Mouse (Mus musculus): ENCODE measurements around the gene Sohlh1. TPM values are rescaled to one million over a fixed set of nuclear protein-coding genes. Genes with fewer than 3 reads are reported as not detected.

Gene Sohlh1
- polyA plus RNA-seq, 1 experiment from 2014 or later, result not detected

GRCm38 (mm10) chr2:25877250-25877735 lies 30.2 kb upstream of the Sohlh1 start:
- Histone ChIP-seq H3K27me3 (ENCODE audit: control insufficient read depth, insufficient read depth, low read depth, low read length) (no peaks in the 10 kb centered on the region), H3K9ac (ENCODE audit: low read depth, low read length) (peak overlapping the region; percentile 86), H3K4me3 (ENCODE audit: low read depth, low read length) (peak overlapping the region; percentile 72), H3K9me3 (replicated peaks; ENCODE audit: control insufficient read depth, low read length, poor library complexity, severe bottlenecking) (no peaks in the 10 kb centered on the region), H3K27ac (ENCODE audit: low read length) (no peak overlapping the region; the same call in 1 of the 2 replicates), H3K4me2 (ENCODE audit: low read length) (peak overlapping the region; percentile 80), H3K36me3 (ENCODE audit: control insufficient read depth, insufficient read depth, low read length) (no peaks in the 10 kb centered on the region), H3K4me1 (ENCODE audit: control insufficient read depth, insufficient read depth, low read length) (no peaks in the 10 kb centered on the region)
- no peak for ATAC-seq
- WGBS, result 28% methylated on average over 7 of the region's 7 CpGs

GRCm38 (mm10) chr2:25866656-25867055 lies 19.6 kb upstream of the Sohlh1 start:
- H3K27ac ChIP-seq (ENCODE audit: low read length), result no peak overlapping the region
- no peaks in the 10 kb centered on the region for H3K9me3 ChIP-seq (replicated peaks; ENCODE audit: control insufficient read depth, low read length, poor library complexity, severe bottlenecking)
- peaks cover 10% of the 10 kb centered on the region for H3K27me3 ChIP-seq (ENCODE audit: control insufficient read depth, insufficient read depth, low read depth, low read length)
- 67% methylated on average over 5 of the region's 5 CpGs for WGBS
- no peak overlapping the region for H3K4me3 ChIP-seq (ENCODE audit: low read depth, low read length)
- no peak overlapping the region for H3K9ac ChIP-seq (ENCODE audit: low read depth, low read length)
- H3K36me3 ChIP-seq (ENCODE audit: control insufficient read depth, insufficient read depth, low read length), result no peaks in the 10 kb centered on the region
- peaks cover 10% of the 10 kb centered on the region; the same call in 1 of the 2 replicates for H3K4me1 ChIP-seq (ENCODE audit: control insufficient read depth, insufficient read depth, low read length)
- H3K4me2 ChIP-seq (ENCODE audit: low read length), result no peak overlapping the region
- no peak for ATAC-seq

- no peak overlapping the region for H3K4me2 ChIP-seq (ENCODE audit: low read length)
Observed at GRCm38 (mm10) chr2:25865412-25865811, 18.4 kb upstream of the Sohlh1 start.

GRCm38 (mm10) chr2:25864230-25864629 lies 17.2 kb upstream of the Sohlh1 start:
- Histone ChIP-seq H3K4me3 (ENCODE audit: low read depth, low read length) (peak overlapping the region; percentile 64), H3K27me3 (ENCODE audit: control insufficient read depth, insufficient read depth, low read depth, low read length) (peaks cover 10% of the 10 kb centered on the region), H3K4me1 (ENCODE audit: control insufficient read depth, insufficient read depth, low read length) (peaks cover 10% of the 10 kb centered on the region; the same call in 1 of the 2 replicates), H3K36me3 (ENCODE audit: control insufficient read depth, insufficient read depth, low read length) (no peaks in the 10 kb centered on the region), H3K9ac (ENCODE audit: low read depth, low read length) (peak overlapping the region; percentile 74; the same call in 1 of the 2 replicates), H3K4me2 (ENCODE audit: low read length) (peak overlapping the region; percentile 99), H3K27ac (ENCODE audit: low read length) (no peak overlapping the region), H3K9me3 (replicated peaks; ENCODE audit: control insufficient read depth, low read length, poor library complexity, severe bottlenecking) (no peaks in the 10 kb centered on the region)
- no peak for ATAC-seq
- 4% methylated on average over 18 of the region's 18 CpGs for WGBS

More at GRCm38 (mm10) chr2:25865412-25865811, 18.4 kb upstream of the Sohlh1 start:
- Histone ChIP-seq H3K4me1 (ENCODE audit: control insufficient read depth, insufficient read depth, low read length) (peaks cover 10% of the 10 kb centered on the region; the same call in 1 of the 2 replicates), H3K4me3 (ENCODE audit: low read depth, low read length) (no peak overlapping the region), H3K9me3 (replicated peaks; ENCODE audit: control insufficient read depth, low read length, poor library complexity, severe bottlenecking) (no peaks in the 10 kb centered on the region), H3K27ac (ENCODE audit: low read length) (no peak overlapping the region), H3K27me3 (ENCODE audit: control insufficient read depth, insufficient read depth, low read depth, low read length) (peaks cover 10% of the 10 kb centered on the region), H3K36me3 (ENCODE audit: control insufficient read depth, insufficient read depth, low read length) (no peaks in the 10 kb centered on the region), H3K9ac (ENCODE audit: low read depth, low read length) (no peak overlapping the region)
- peak; percentile 29; the same call in 1 of the 2 replicates for ATAC-seq
- WGBS, result 14% methylated on average over 4 of the region's 4 CpGs

- no peaks in the 10 kb centered on the region for H3K9me3 ChIP-seq (replicated peaks; ENCODE audit: control insufficient read depth, low read length, poor library complexity, severe bottlenecking)
- peaks cover 10% of the 10 kb centered on the region for H3K27me3 ChIP-seq (ENCODE audit: control insufficient read depth, insufficient read depth, low read depth, low read length)
- peak; percentile 14; the same call in 1 of the 2 replicates for ATAC-seq
- no peak within 1 kb of the TSS for H3K27ac ChIP-seq (ENCODE audit: low read length)
- H3K4me1 ChIP-seq (ENCODE audit: control insufficient read depth, insufficient read depth, low read length), result peaks cover 10% of the 10 kb centered on the region; the same call in 1 of the 2 replicates
- under 1% methylated on average over 46 of the region's 53 CpGs for WGBS
- H3K36me3 ChIP-seq (ENCODE audit: control insufficient read depth, insufficient read depth, low read length), result no peaks in the 10 kb centered on the region
- peak within 1 kb of the TSS; percentile 74 for H3K9ac ChIP-seq (ENCODE audit: low read depth, low read length)
- H3K4me3 ChIP-seq (ENCODE audit: low read depth, low read length), result peak within 1 kb of the TSS; percentile 64
- H3K4me2 ChIP-seq (ENCODE audit: low read length), result peak within 1 kb of the TSS; percentile 99
Observed at GRCm38 (mm10) chr2:25863337-25864131, 16.5 kb upstream of the Sohlh1 start, which contains the start of gene Kcnt1. Gene Kcnt1 (plus strand): TSS chr2:25863734.

- H3K27me3 ChIP-seq (ENCODE audit: control insufficient read depth, insufficient read depth, low read depth, low read length), result peaks cover 10% of the 10 kb centered on the region
- peaks cover 10% of the 10 kb centered on the region; the same call in 1 of the 2 replicates for H3K4me1 ChIP-seq (ENCODE audit: control insufficient read depth, insufficient read depth, low read length)
- no peaks in the 10 kb centered on the region for H3K36me3 ChIP-seq (ENCODE audit: control insufficient read depth, insufficient read depth, low read length)
- peak overlapping the region; percentile 99; the same call in 1 of the 2 replicates for H3K4me2 ChIP-seq (ENCODE audit: low read length)
- no peaks in the 10 kb centered on the region for H3K9me3 ChIP-seq (replicated peaks; ENCODE audit: control insufficient read depth, low read length, poor library complexity, severe bottlenecking)
- ATAC-seq, result no peak
- no peak overlapping the region for H3K27ac ChIP-seq (ENCODE audit: low read length)
- no peak overlapping the region for H3K4me3 ChIP-seq (ENCODE audit: low read depth, low read length)
- H3K9ac ChIP-seq (ENCODE audit: low read depth, low read length), result 0 out of 2 replicates have a peak overlapping the region, but pooled peaks have one; percentile 74
- WGBS, result 60% methylated on average over 5 of the region's 5 CpGs
Observed at GRCm38 (mm10) chr2:25862696-25863270, 15.7 kb upstream of the Sohlh1 start.

- H3K9me3 ChIP-seq (replicated peaks; ENCODE audit: control insufficient read depth, low read length, poor library complexity, severe bottlenecking), result no peaks in the 10 kb centered on the region
- no peak overlapping the region for H3K9ac ChIP-seq (ENCODE audit: low read depth, low read length)
- peaks cover 10% of the 10 kb centered on the region for H3K27me3 ChIP-seq (ENCODE audit: control insufficient read depth, insufficient read depth, low read depth, low read length)
- no peak for ATAC-seq
- H3K4me3 ChIP-seq (ENCODE audit: low read depth, low read length), result no peak overlapping the region
- H3K27ac ChIP-seq (ENCODE audit: low read length), result no peak overlapping the region
- WGBS, result 84% methylated on average over 2 of the region's 2 CpGs
- H3K4me1 ChIP-seq (ENCODE audit: control insufficient read depth, insufficient read depth, low read length), result peaks cover 10% of the 10 kb centered on the region; the same call in 1 of the 2 replicates
- no peaks in the 10 kb centered on the region for H3K36me3 ChIP-seq (ENCODE audit: control insufficient read depth, insufficient read depth, low read length)
- H3K4me2 ChIP-seq (ENCODE audit: low read length), result no peak overlapping the region
Observed at GRCm38 (mm10) chr2:25862038-25862437, 15.0 kb upstream of the Sohlh1 start.

GRCm38 (mm10) chr2:25859891-25860290 lies 12.8 kb upstream of the Sohlh1 start:
- 90% methylated on average over 3 of the region's 3 CpGs for WGBS
- ATAC-seq, result no peak
- Histone ChIP-seq H3K36me3 (ENCODE audit: control insufficient read depth, insufficient read depth, low read length) (no peaks in the 10 kb centered on the region), H3K4me3 (ENCODE audit: low read depth, low read length) (no peak overlapping the region), H3K9me3 (replicated peaks; ENCODE audit: control insufficient read depth, low read length, poor library complexity, severe bottlenecking) (no peaks in the 10 kb centered on the region), H3K4me2 (ENCODE audit: low read length) (no peak overlapping the region), H3K27me3 (ENCODE audit: control insufficient read depth, insufficient read depth, low read depth, low read length) (peaks cover 5% of the 10 kb centered on the region), H3K4me1 (ENCODE audit: control insufficient read depth, insufficient read depth, low read length) (peaks cover 10% of the 10 kb centered on the region; the same call in 1 of the 2 replicates), H3K9ac (ENCODE audit: low read depth, low read length) (no peak overlapping the region), H3K27ac (ENCODE audit: low read length) (no peak overlapping the region)

Measured in midbrain, embryonic 16.5 days (tissue).